Mouse (Mus musculus) limb, embryonic 14.5 days (tissue): Measurements from ENCODE around the gene Morc2a. TPM values are rescaled to one million over a fixed set of nuclear protein-coding genes. Genes with fewer than 3 reads are reported as not detected.
"Not testable (repeated sequence)": the region's sequence is repeated elsewhere in the genome, so short reads cannot be mapped to it uniquely, and the experiment has no call there.

Source experiments
- ATAC-seq: fragments of 200-750 bp; cut with Nextera tagmentation; 2 replicates; pipeline ENCODE4 v1.8.0; 2017; ENCODE audit warnings: low read depth, moderate number of reproducible peaks, moderate TSS enrichment; ENCODE audit not compliant: low FRiP score
- DNase-seq: peaks from one replicate; pipeline ENCODE4 v3.0.0-alpha.2; 2015; ENCODE audit warnings: low spot score
- H3K27ac ChIP-seq: fragments of 300-500 bp; sonication (generic); replicated peaks from 2 replicates; pipeline ENCODE4 v1.5.1; 2014; ENCODE audit warnings: low read depth, mild to moderate bottlenecking, low read length, moderate library complexity, mixed read lengths
- H3K27me3 ChIP-seq: fragments of 300-500 bp; sonication (generic); 2 replicates; pipeline ENCODE4 v1.6.1; 2014; ENCODE audit warnings: low read length, mixed read lengths; ENCODE audit not compliant: control insufficient read depth, insufficient read depth
- H3K36me3 ChIP-seq: fragments of 300-500 bp; sonication (generic); 2 replicates; pipeline ENCODE4 v1.6.1; 2014; ENCODE audit warnings: mild to moderate bottlenecking, low read length, moderate library complexity, mixed read lengths; ENCODE audit not compliant: control insufficient read depth, insufficient read depth
- H3K4me1 ChIP-seq: fragments of 300-500 bp; sonication (generic); 2 replicates; pipeline ENCODE4 v1.6.1; 2014; ENCODE audit warnings: antibody characterized with exemption, low read length, mixed read lengths; ENCODE audit not compliant: control insufficient read depth, insufficient read depth
- H3K4me2 ChIP-seq: fragments of 300-500 bp; sonication (generic); replicated peaks from 2 replicates; pipeline ENCODE4 v1.6.1; 2014; ENCODE audit warnings: low read depth, mild to moderate bottlenecking, low read length, moderate library complexity; ENCODE audit not compliant: severe bottlenecking
- H3K4me3 ChIP-seq: fragments of 300-500 bp; sonication (generic); replicated peaks from 2 replicates; pipeline ENCODE4 v1.5.1; 2014; ENCODE audit warnings: low read length
- H3K9ac ChIP-seq: fragments of 300-500 bp; sonication (generic); 2 replicates; pipeline ENCODE4 v1.6.1; 2014; ENCODE audit warnings: mild to moderate bottlenecking, low read depth, low read length, moderate library complexity; ENCODE audit not compliant: severe bottlenecking
- H3K9me3 ChIP-seq: fragments of 300-500 bp; sonication (generic); 2 replicates; pipeline ENCODE4 v1.6.1; 2016; ENCODE audit warnings: low read length; ENCODE audit not compliant: control insufficient read depth
- POLR2A ChIP-seq: fragments of 200-500 bp; IDR thresholded peaks from 2 replicates; pipeline ENCODE4 v1.8.0; 2012; ENCODE audit warnings: inconsistent platforms, mild to moderate bottlenecking, moderate library complexity, borderline replicate concordance; ENCODE audit not compliant: insufficient read depth, insufficient read length; ENCODE audit errors: extremely low read depth
- WGBS: fragments of 180-500 bp; shearing (Covaris S2); extraction: QIAGEN DNeasy Blood & Tissue Kit; methylation state at CpG from one replicate; pipeline ENCODE4 v1.1.7; 2014; 5-methylcytosine and 5-hydroxymethylcytosine counted together
- polyA plus RNA-seq, 2 experiments: library from polyadenylated mRNA; depleted of rRNA in 1 of 2; stranded (reverse) in 1 of 2; unstranded in 1 of 2; fragments of >200 nt; fragmentation: Nextera tagmentation in 1 of 2; extraction: Ambion mirVana in 1 of 2; gene quantifications; 2 replicates each; pipeline versions ENCODE4 v1.2.1 to v1.2.3; 2012 to 2014

Gene Morc2a
- polyA plus RNA-seq, 2 experiments: 24.2 to 35.8 TPM

GRCm38 (mm10) chr11:3622826-3623225, 26.2 kb upstream of the Morc2a start:
- Histone ChIP-seq H3K27ac (no peak overlapping the region), H3K36me3 (no peaks in the 10 kb centered on the region), H3K27me3 (no peaks in the 10 kb centered on the region), H3K4me2 (no peak overlapping the region), H3K9me3 (peaks cover 5% of the 10 kb centered on the region; the same call in 1 of the 2 replicates), H3K4me1 (no peaks in the 10 kb centered on the region), H3K9ac (no peak overlapping the region), H3K4me3 (no peak overlapping the region)
- TF ChIP-seq POLR2A: no peak
- DNase-seq (no peak), ATAC-seq (no peak)
- WGBS: 77% methylated on average over 5 of the region's 5 CpGs

GRCm38 (mm10) chr11:3624391-3625027, 24.5 kb upstream of the Morc2a start:
- ATAC-seq (no peak), DNase-seq (no peak)
- Histone ChIP-seq H3K27ac (no peak overlapping the region), H3K4me1 (no peaks in the 10 kb centered on the region), H3K4me3 (no peak overlapping the region), H3K9ac (no peak overlapping the region), H3K36me3 (no peaks in the 10 kb centered on the region), H3K4me2 (no peak overlapping the region), H3K27me3 (peaks cover 10% of the 10 kb centered on the region), H3K9me3 (peaks cover 5% of the 10 kb centered on the region; the same call in 1 of the 2 replicates)
- 63% methylated on average over 4 of the region's 4 CpGs for WGBS
- TF ChIP-seq POLR2A: no peak

- ATAC-seq: no peak
- WGBS: under 1% methylated on average over 25 of the region's 32 CpGs
Observed at GRCm38 (mm10) chr11:3628999-3629491, 19.9 kb upstream of the Morc2a start.

GRCm38 (mm10) chr11:3633269-3633668, 15.7 kb upstream of the Morc2a start:
- Histone ChIP-seq H3K9me3 (peaks cover 14% of the 10 kb centered on the region; the same call in 1 of the 2 replicates), H3K27me3 (peaks cover 11% of the 10 kb centered on the region)
- not testable (repeated sequence) for H3K9ac ChIP-seq, H3K4me1 ChIP-seq, DNase-seq, H3K4me3 ChIP-seq, H3K36me3 ChIP-seq, H3K4me2 ChIP-seq, H3K27ac ChIP-seq, ATAC-seq
- 88% methylated on average over 8 of the region's 8 CpGs for WGBS

More at GRCm38 (mm10) chr11:3628999-3629491, 19.9 kb upstream of the Morc2a start:
- Histone ChIP-seq H3K4me3 (peak overlapping the region; percentile 39), H3K27me3 (peaks cover 11% of the 10 kb centered on the region), H3K27ac (no peak overlapping the region), H3K36me3 (no peaks in the 10 kb centered on the region), H3K9me3 (peaks cover 5% of the 10 kb centered on the region; the same call in 1 of the 2 replicates), H3K4me1 (no peaks in the 10 kb centered on the region), H3K9ac (peak overlapping the region; percentile 46), H3K4me2 (peak overlapping the region; percentile 84)
- TF ChIP-seq POLR2A: no peak
- no peak for DNase-seq

- Histone ChIP-seq H3K27me3 (no peaks in the 10 kb centered on the region), H3K4me3 (peak overlapping the region; percentile 98), H3K4me2 (peak overlapping the region; percentile 62), H3K4me1 (peaks cover 10% of the 10 kb centered on the region), H3K27ac (no peak overlapping the region), H3K9ac (peak overlapping the region; percentile 98), H3K9me3 (peaks cover 43% of the 10 kb centered on the region), H3K36me3 (peaks cover 48% of the 10 kb centered on the region)
- ATAC-seq (no peak), DNase-seq (no peak)
- no peak for TF ChIP-seq POLR2A
- 88% methylated on average over 5 of the region's 5 CpGs for WGBS
Observed at GRCm38 (mm10) chr11:3647688-3648087, 1.3 kb upstream of the Morc2a start.
